Mouse (Mus musculus): ENCODE measurements at regions not wholly inside any gene's neighbourhood (a gene's known extent, or its start where the extent isn't known, plus 50 kb on each side); places are given as distances from the start of the nearest gene placed in this dataset.

- peak; percentile 23; the same call in 1 of the 2 replicates for TF ChIP-seq CTCF (IDR thresholded peaks at IDR 0.05; ENCODE audit: low read depth, low read length)
- no peak for TF ChIP-seq POLR2AphosphoS5 (IDR thresholded peaks at IDR 0.05; ENCODE audit: insufficient replicate concordance, low read depth, low read length)
- no peak for TF ChIP-seq TAL1 (conservative IDR thresholded peaks at IDR 0.05; ENCODE audit: low read depth, low read length)
- TF ChIP-seq GATA2 (IDR thresholded peaks at IDR 0.05; ENCODE audit: borderline replicate concordance, low read depth, low read length), result no peak
Observed at GRCm38 (mm10) chr12:118457493-118458408, 156.5 kb upstream of the Sp4 start.
